Mouse (Mus musculus) hindbrain, embryonic 10.5 days (tissue): ENCODE measurements around the gene Tmx2. TPM values are rescaled to one million over a fixed set of nuclear protein-coding genes. Genes with fewer than 3 reads are reported as not detected.
A peak's percentile ranks its signal among the peaks of the same experiment; 100 is the strongest.

ENCODE experiments used
- DNase-seq: peaks from one replicate; pipeline ENCODE4 v3.0.0-alpha.2; 2017; ENCODE audit warnings: low spot score
- H3K27ac ChIP-seq: fragments of 300-500 bp; sonication (generic); 2 replicates; pipeline ENCODE4 v1.5.1; 2016; ENCODE audit warnings: mild to moderate bottlenecking, moderate library complexity
- H3K27me3 ChIP-seq: fragments of 300-500 bp; sonication (generic); 2 replicates; pipeline ENCODE4 v1.6.1; 2016; ENCODE audit warnings: mild to moderate bottlenecking; ENCODE audit not compliant: poor library complexity, insufficient read depth, severe bottlenecking
- H3K36me3 ChIP-seq: fragments of 300-500 bp; sonication (generic); 2 replicates; pipeline ENCODE4 v1.6.1; 2016; ENCODE audit warnings: mild to moderate bottlenecking, moderate library complexity
- H3K4me1 ChIP-seq: fragments of 300-500 bp; sonication (generic); replicated peaks from 2 replicates; pipeline ENCODE4 v1.6.1; 2016; ENCODE audit warnings: mild to moderate bottlenecking
- H3K4me3 ChIP-seq: fragments of 300-500 bp; sonication (generic); 2 replicates; pipeline ENCODE4 v1.5.1; 2016; ENCODE audit warnings: mild to moderate bottlenecking, moderate library complexity
- H3K9me3 ChIP-seq: fragments of 300-500 bp; sonication (generic); 2 replicates; pipeline ENCODE4 v1.6.1; 2016; ENCODE audit warnings: mild to moderate bottlenecking, moderate library complexity
- WGBS: fragments of 180-500 bp; shearing (Covaris S2); methylation state at CpG from one replicate; pipeline ENCODE4 v1.1.7; 2016; 5-methylcytosine and 5-hydroxymethylcytosine counted together
- polyA plus RNA-seq: library from polyadenylated mRNA; unstranded; fragments of >200 nt; fragmentation: Nextera tagmentation; extraction: Ambion mirVana; gene quantifications from 2 replicates; pipeline ENCODE4 v1.2.1, GENCODE M21; 2016

The Tmx2 gene
- polyA plus RNA-seq, 1 experiment from 2014 or later = 151 TPM

- WGBS = 79% methylated on average over 1 of the region's 1 CpGs
- Histone ChIP-seq H3K4me1 (peaks cover 20% of the 10 kb centered on the region), H3K9me3 (no peaks in the 10 kb centered on the region), H3K36me3 (peaks cover 12% of the 10 kb centered on the region), H3K27me3 (no peaks in the 10 kb centered on the region), H3K4me3 (no peak overlapping the region), H3K27ac (no peak overlapping the region)
- no peak for DNase-seq
These were observed 32.8 kb downstream of the Tmx2 start for GRCm38 (mm10) chr2:84646138-84646537.

- peaks cover 5% of the 10 kb centered on the region; the same call in 1 of the 2 replicates for H3K36me3 ChIP-seq
- no peak overlapping the region for H3K27ac ChIP-seq
- DNase-seq = no peak
- H3K9me3 ChIP-seq = no peaks in the 10 kb centered on the region
- peaks cover 40% of the 10 kb centered on the region for H3K4me1 ChIP-seq
- H3K4me3 ChIP-seq = no peak overlapping the region
- no peaks in the 10 kb centered on the region for H3K27me3 ChIP-seq
These were observed 38.1 kb downstream of the Tmx2 start for GRCm38 (mm10) chr2:84640833-84641232.

GRCm38 (mm10) chr2:84638428-84639220, 40.3 kb downstream of the Tmx2 start:
- 75% methylated on average over 5 of the region's 5 CpGs for WGBS
- no peak overlapping the region for H3K4me3 ChIP-seq
- DNase-seq = no peak
- no peaks in the 10 kb centered on the region for H3K9me3 ChIP-seq
- no peaks in the 10 kb centered on the region for H3K27me3 ChIP-seq
- H3K27ac ChIP-seq = peak overlapping the region; percentile 56
- H3K36me3 ChIP-seq = peaks cover 5% of the 10 kb centered on the region; the same call in 1 of the 2 replicates
- H3K4me1 ChIP-seq = peaks cover 62% of the 10 kb centered on the region

- H3K4me3 ChIP-seq = no peak overlapping the region
- peaks cover 70% of the 10 kb centered on the region for H3K4me1 ChIP-seq
- DNase-seq = peak; percentile 22
- H3K9me3 ChIP-seq = no peaks in the 10 kb centered on the region
- peak overlapping the region; percentile 83 for H3K27ac ChIP-seq
- no peaks in the 10 kb centered on the region for H3K27me3 ChIP-seq
- 38% methylated on average over 7 of the region's 7 CpGs for WGBS
- H3K36me3 ChIP-seq = peaks cover 5% of the 10 kb centered on the region; the same call in 1 of the 2 replicates
These were observed 41.3 kb downstream of the Tmx2 start for GRCm38 (mm10) chr2:84637452-84638165.

GRCm38 (mm10) chr2:84636231-84636741, 42.7 kb downstream of the Tmx2 start:
- Histone ChIP-seq H3K36me3 (0 out of 2 replicates have a peak, but pooled peaks cover 3% of the 10 kb centered on the region), H3K27ac (peak overlapping the region; percentile 83), H3K4me3 (peak overlapping the region; percentile 21), H3K4me1 (peaks cover 68% of the 10 kb centered on the region), H3K9me3 (no peaks in the 10 kb centered on the region), H3K27me3 (no peaks in the 10 kb centered on the region)
- 18% methylated on average over 8 of the region's 8 CpGs for WGBS
- DNase-seq = peak; percentile 33

GRCm38 (mm10) chr2:84635611-84636010, 43.3 kb downstream of the Tmx2 start:
- Histone ChIP-seq H3K27me3 (no peaks in the 10 kb centered on the region), H3K27ac (peak overlapping the region; percentile 83), H3K9me3 (no peaks in the 10 kb centered on the region), H3K36me3 (peaks cover 3% of the 10 kb centered on the region; the same call in 1 of the 2 replicates), H3K4me1 (peaks cover 65% of the 10 kb centered on the region), H3K4me3 (peak overlapping the region; percentile 21)
- DNase-seq = peak; percentile 65
- 1% methylated on average over 2 of the region's 2 CpGs for WGBS

GRCm38 (mm10) chr2:84634934-84635482, 43.9 kb downstream of the Tmx2 start:
- no peaks in the 10 kb centered on the region for H3K9me3 ChIP-seq
- H3K36me3 ChIP-seq = peaks cover 3% of the 10 kb centered on the region; the same call in 1 of the 2 replicates
- WGBS = 28% methylated on average over 4 of the region's 4 CpGs
- peak; percentile 27 for DNase-seq
- no peaks in the 10 kb centered on the region for H3K27me3 ChIP-seq
- H3K27ac ChIP-seq = peak overlapping the region; percentile 83
- H3K4me3 ChIP-seq = peak overlapping the region; percentile 24; the same call in 1 of the 2 replicates
- peaks cover 65% of the 10 kb centered on the region for H3K4me1 ChIP-seq

GRCm38 (mm10) chr2:84634006-84634405, 44.9 kb downstream of the Tmx2 start:
- Histone ChIP-seq H3K9me3 (no peaks in the 10 kb centered on the region), H3K4me3 (no peak overlapping the region), H3K4me1 (peaks cover 61% of the 10 kb centered on the region), H3K36me3 (peaks cover 3% of the 10 kb centered on the region; the same call in 1 of the 2 replicates), H3K27ac (peak overlapping the region; percentile 83; the same call in 1 of the 2 replicates), H3K27me3 (no peaks in the 10 kb centered on the region)
- no peak for DNase-seq
- 79% methylated on average over 4 of the region's 4 CpGs for WGBS

GRCm38 (mm10) chr2:84632999-84633398, 45.9 kb downstream of the Tmx2 start:
- Histone ChIP-seq H3K9me3 (no peaks in the 10 kb centered on the region), H3K36me3 (peaks cover 3% of the 10 kb centered on the region; the same call in 1 of the 2 replicates), H3K4me1 (peaks cover 51% of the 10 kb centered on the region), H3K27ac (peak overlapping the region; percentile 69), H3K4me3 (no peak overlapping the region), H3K27me3 (no peaks in the 10 kb centered on the region)
- 4% methylated on average over 3 of the region's 3 CpGs for WGBS
- DNase-seq = peak; percentile 6

GRCm38 (mm10) chr2:84632001-84632400, 46.9 kb downstream of the Tmx2 start:
- no peaks in the 10 kb centered on the region for H3K9me3 ChIP-seq
- WGBS = 88% methylated on average over 1 of the region's 1 CpGs
- DNase-seq = no peak

GRCm38 (mm10) chr2:84627036-84627435, 51.9 kb downstream of the Tmx2 start:
- no peaks in the 10 kb centered on the region for H3K27me3 ChIP-seq
- H3K4me3 ChIP-seq = no peak overlapping the region
- H3K9me3 ChIP-seq = no peaks in the 10 kb centered on the region
- 72% methylated on average over 3 of the region's 3 CpGs for WGBS
- no peak overlapping the region for H3K27ac ChIP-seq
- DNase-seq = no peak
- H3K36me3 ChIP-seq = peaks cover 28% of the 10 kb centered on the region
- H3K4me1 ChIP-seq = peaks cover 16% of the 10 kb centered on the region

More at GRCm38 (mm10) chr2:84632001-84632400, 46.9 kb downstream of the Tmx2 start:
- H3K27ac ChIP-seq = no peak overlapping the region
- H3K36me3 ChIP-seq = peaks cover 3% of the 10 kb centered on the region; the same call in 1 of the 2 replicates
- H3K27me3 ChIP-seq = no peaks in the 10 kb centered on the region
- no peak overlapping the region for H3K4me3 ChIP-seq
- H3K4me1 ChIP-seq = peaks cover 50% of the 10 kb centered on the region

- Histone ChIP-seq H3K4me1 (peaks cover 16% of the 10 kb centered on the region), H3K36me3 (peaks cover 30% of the 10 kb centered on the region), H3K27ac (no peak overlapping the region), H3K9me3 (no peaks in the 10 kb centered on the region), H3K4me3 (no peak overlapping the region), H3K27me3 (no peaks in the 10 kb centered on the region)
- no peak for DNase-seq
- 77% methylated on average over 7 of the region's 7 CpGs for WGBS
These were observed 52.5 kb downstream of the Tmx2 start for GRCm38 (mm10) chr2:84626366-84626975.
